Mouse (Mus musculus) 3T3-L1 (cell line): ENCODE measurements at regions not wholly inside any gene's neighbourhood (a gene's known extent, or its start where the extent isn't known, plus 50 kb on each side); places are given as distances from the start of the nearest gene placed in this dataset.

Experiments
- DNase-seq: peaks from one replicate; pipeline ENCODE4 v3.0.0-alpha.2; 2015; ENCODE audit warnings: low read depth, low spot score

GRCm38 (mm10) chr12:94155110-94155858 is 1536.7 kb upstream of the Flrt2 start:
- DNase-seq: no peak

GRCm38 (mm10) chr12:94182358-94182757 is 1509.7 kb upstream of the Flrt2 start:
- DNase-seq: no peak

GRCm38 (mm10) chr12:94190620-94191081 is 1501.4 kb upstream of the Flrt2 start:
- peak; percentile 12 for DNase-seq

GRCm38 (mm10) chr12:94217906-94218305 is 1474.1 kb upstream of the Flrt2 start:
- DNase-seq: peak; percentile 45

- DNase-seq: no peak
These were observed 1462.1 kb upstream of the Flrt2 start for GRCm38 (mm10) chr12:94229894-94230293.

GRCm38 (mm10) chr12:94245366-94245765 is 1446.7 kb upstream of the Flrt2 start:
- DNase-seq: no peak

DNA sequence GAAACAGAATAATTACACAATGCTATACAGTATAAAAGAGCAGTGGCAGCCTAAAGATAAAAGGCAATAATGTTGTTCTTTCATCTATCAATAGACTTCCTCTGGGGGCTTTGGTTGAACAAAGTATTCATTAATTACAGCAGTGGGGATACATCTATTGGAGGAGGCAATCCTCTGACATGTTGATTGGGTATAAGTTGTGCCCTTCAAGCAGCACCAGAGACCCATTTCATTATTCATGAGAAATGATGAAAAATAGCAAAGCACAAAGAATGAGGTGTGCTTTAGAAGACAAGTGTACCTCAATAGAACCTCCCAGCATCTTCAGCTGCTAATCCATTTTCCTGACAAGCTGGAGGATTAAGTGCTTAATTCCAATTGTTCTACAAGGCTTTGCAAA is 1444.7 kb upstream of the Flrt2 start:
- no peak for DNase-seq

DNA sequence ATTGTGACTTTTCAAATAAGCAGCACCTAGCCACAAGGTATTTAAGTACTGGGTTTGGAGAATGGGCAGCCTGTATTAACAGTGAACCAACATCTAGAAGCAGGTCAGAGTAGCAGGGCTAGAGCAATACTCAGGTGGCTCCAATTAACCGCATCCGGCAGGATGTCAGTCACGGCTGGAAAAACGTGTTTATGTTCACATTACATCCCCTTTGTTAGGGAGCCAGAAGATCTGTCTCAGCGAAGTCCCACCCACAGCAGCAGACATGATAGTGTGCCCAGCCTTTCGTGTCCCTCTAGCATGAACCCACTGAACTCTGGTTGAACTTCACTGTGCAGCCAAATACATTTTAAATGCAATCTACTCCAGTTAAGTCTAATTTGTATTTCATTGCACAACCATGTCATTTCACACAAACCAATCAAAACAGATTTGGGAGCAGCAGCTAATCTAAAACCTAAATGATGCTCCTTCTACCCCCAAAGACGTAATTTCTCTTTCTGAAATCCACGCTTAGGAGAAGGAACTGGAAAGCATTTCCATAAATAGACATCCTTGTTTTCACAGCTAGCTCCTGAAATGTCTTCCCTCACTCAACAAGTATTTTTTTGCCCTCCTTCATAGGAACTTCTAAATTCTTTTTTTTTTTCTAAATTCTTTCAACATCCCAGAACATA is 1438.9 kb upstream of the Flrt2 start:
- DNase-seq: no peak

- DNase-seq: no peak
These were observed 1411.1 kb upstream of the Flrt2 start for GRCm38 (mm10) chr12:94280946-94281345.

GRCm38 (mm10) chr12:94282931-94283330 is 1409.1 kb upstream of the Flrt2 start:
- DNase-seq: no peak

DNA sequence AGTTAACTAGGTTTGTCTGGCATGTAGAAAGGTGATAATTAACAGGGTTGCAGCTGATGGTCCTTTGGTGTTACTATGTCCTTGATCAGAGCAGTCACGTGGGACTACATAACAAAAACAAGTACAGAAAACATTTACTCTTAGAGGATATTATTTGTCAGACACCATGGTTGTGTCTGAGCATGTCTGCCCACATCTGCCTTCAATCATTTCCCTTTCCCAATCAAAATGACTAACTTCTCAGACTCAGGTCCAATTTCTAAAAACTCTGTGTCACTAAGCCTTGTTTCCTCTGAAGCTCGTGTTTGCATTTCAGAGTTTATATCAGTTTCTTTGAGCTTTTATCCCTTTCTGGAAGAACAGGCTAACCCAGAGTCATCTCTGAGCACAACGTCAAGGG is 1408.5 kb upstream of the Flrt2 start:
- DNase-seq: peak; percentile 11

GRCm38 (mm10) chr12:94297864-94298263 is 1394.2 kb upstream of the Flrt2 start:
- DNase-seq: no peak

- DNase-seq: no peak
These were observed 1359.7 kb upstream of the Flrt2 start for GRCm38 (mm10) chr12:94332351-94332750.

DNA sequence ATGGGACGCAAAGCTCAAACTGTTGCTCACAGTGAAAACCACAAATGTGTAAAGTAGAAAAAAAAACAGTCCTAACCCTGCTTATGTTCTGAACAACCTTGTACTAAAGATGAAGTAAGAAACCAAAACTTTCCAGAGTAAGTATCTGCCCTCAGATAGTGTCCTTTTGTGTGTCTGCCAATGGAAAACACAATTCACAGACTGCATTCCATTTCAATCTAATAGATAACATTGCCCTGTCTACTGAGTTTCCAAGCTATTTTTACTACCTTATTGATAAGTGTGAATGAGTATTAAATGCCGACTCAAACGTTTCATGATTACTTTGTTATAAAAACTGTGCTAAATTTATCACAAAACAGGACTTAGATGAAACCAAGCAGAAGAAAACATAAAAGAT is 1357.4 kb upstream of the Flrt2 start:
- no peak for DNase-seq

DNA sequence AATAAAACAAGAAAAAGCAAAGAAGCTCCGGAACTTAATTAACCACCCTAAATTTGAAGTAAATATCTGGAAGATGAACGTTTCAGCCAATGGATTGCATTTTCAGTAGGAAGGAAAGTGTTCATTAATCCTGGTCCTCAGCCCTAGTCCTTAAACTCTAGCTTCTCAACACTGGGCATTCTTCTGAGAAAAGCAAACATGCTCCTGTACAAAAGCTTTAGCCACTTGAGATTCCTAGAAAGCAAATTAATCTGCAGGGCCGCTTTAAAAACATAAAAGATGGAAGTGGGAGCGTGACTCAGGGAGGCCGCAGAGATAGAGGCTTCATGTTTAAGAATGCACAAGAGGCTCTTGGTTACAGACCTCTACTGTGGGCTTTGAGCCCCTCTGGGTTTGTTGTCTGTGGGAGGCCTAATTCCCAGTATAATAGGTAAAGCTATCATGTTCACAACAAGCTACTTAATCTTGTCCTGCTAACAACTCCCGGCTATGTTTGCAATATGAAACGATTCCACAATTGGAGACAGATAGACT is 1342.3 kb upstream of the Flrt2 start:
- DNase-seq: no peak

DNA sequence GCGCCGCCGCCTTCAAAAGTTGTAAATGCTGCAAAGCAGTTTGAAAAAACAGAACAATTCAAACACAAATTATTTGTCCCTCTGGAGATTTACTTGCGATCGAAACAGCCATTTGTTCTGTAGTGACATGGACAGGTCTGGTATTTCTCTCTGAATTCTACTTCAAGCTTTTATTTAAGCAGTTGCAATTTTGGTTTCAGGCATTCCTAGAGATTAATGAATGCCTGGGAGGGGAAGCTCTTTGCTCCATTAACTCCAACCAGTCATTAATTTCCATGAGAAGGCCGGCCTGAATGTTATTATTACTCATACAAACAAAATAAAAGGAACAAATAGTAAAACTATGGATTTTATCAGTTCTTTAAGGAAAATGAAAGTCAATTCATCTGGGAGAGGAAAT is 1327.8 kb upstream of the Flrt2 start:
- no peak for DNase-seq

DNA sequence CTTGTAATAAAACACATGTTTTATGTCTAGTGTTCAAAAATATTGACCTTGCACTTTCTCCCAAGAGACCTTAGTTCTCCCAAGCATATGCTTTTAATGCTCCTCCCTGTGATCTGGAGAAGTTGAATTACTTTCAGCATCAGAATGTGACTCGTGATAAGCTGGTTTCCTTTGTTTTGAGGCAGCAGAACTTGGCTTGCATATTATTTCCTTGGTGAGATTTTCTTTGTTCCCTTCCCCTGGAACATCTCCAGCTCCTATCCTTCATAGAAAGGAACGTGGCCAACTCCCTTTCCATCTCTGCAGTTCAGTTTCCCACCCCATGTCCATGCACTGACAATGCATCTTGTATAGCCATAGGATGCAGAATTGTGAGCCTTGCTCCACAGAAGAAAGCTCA is 1292.0 kb upstream of the Flrt2 start:
- DNase-seq: peak; percentile 8

GRCm38 (mm10) chr12:94420918-94421317 is 1271.1 kb upstream of the Flrt2 start:
- DNase-seq: peak; percentile 71

DNA sequence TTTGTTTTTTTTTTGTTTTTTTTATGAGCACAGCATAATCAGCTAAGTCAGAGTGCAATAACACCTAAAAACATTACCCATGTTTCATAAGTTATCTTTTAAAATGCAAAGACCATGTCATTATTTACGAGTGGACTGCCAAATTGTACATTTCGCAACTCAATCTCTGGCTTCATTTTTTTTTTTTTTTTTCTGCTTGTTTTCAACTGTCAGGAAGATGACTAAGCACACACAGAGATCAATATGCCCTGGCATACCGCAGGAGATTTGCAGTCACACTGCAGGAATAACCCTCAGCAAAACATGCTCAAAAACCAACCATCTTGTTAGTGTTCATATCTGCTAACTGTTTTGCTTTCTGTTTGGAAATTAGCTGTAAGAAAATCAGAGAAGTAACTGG is 1270.3 kb upstream of the Flrt2 start:
- DNase-seq: peak; percentile 20

GRCm38 (mm10) chr12:94424340-94424981 is 1267.6 kb upstream of the Flrt2 start:
- no peak for DNase-seq

DNA sequence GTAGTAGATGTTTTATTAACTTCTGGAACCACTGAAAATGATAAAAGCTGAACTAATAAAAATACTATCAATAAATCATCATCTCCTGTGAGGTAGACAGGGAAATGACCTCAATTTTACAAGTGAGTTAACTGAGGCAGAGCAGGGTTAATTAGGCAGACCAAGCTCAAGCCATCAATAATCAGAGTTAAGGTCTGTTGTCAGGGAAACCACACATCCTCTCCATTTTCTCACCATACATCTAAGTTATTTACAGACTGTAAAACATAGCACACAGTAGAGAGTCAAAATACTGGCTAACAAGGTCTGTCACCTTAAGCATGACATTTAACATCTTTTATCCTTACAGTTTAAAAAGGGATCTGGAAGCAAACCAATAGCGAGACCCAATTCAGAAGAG is 1242.5 kb upstream of the Flrt2 start:
- DNase-seq: no peak

DNA sequence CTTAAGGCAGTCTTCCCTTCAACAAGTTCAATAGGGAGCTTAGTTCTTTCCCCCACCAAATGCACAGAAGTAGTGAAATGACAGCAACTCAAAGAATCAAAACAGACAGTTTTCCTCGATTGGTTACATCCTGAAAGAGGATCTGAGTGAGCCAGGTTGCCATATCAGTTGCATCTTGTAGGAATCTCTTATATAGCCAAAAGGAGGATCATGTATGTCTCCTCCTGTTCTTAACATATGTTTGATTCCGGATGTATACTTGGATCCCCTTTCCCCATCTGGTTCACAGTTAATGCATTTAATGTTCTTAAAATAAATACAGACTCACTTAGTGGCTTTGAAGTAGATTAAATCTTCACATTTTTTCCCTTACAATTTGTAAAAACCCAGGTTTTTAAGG is 1224.0 kb upstream of the Flrt2 start:
- DNase-seq: no peak
